Mouse (Mus musculus) cortical plate, adult 2 months (tissue): ENCODE results near the gene Fpr2.

Source experiments
- CTCF ChIP-seq: fragments of 200-500 bp; IDR thresholded peaks from 2 replicates; pipeline ENCODE4 v1.5.1; 2011; ENCODE audit warnings: mild to moderate bottlenecking, control low read depth, low read length; ENCODE audit not compliant: insufficient read depth; ENCODE audit errors: extremely low read depth
- POLR2A ChIP-seq: fragments of 200-500 bp; IDR thresholded peaks from 2 replicates; pipeline ENCODE4 v1.6.1; 2011; ENCODE audit warnings: mild to moderate bottlenecking, low read length, control low read depth; ENCODE audit not compliant: insufficient read depth; ENCODE audit errors: extremely low read depth

GRCm38 (mm10) chr17:17882672-17883071 is 5.0 kb upstream of the Fpr2 start:
- no peak for TF ChIP-seq POLR2A
- no peak for TF ChIP-seq CTCF
